Comparison of ENCODE assay signal across 11 mouse cellular contexts in genomic region chr19:46562581-46563515, GRCm38 (mm10). TPM values are rescaled to one million over a fixed set of nuclear protein-coding genes. Genes with fewer than 3 reads are reported as not detected.
DNase-seq lines count a peak whose midpoint lies in the region; ATAC-seq and TF ChIP-seq lines count a peak whose summit lies in the region.
"Had no signal": no experiment of that assay in that cellular context is flagged by ENCODE, and none has a peak within 500 bp of the region (broad histone marks: within the 10 kb centered on the region; RNA-seq: fewer than 3 reads in every experiment).

No protein-coding gene starts in this region.

- intact Hi-C loops in heart, postnatal 25 days (cut with DNase I) = loop anchor here (5.0 kb wide), 1 partner anchor 166 kb away; the partner anchor contains the start of genes Actr1a and Sufu

- 44% methylated on average over 14 of the region's 14 CpGs for WGBS in heart, postnatal 0 days

- H3K4me2 ChIP-seq in heart, postnatal 0 days (ENCODE audit: low read depth, low read length) = peak overlapping the region; percentile 14; the same call in 1 of the 2 replicates
- H3K4me2 ChIP-seq: lung, embryonic 14.5 days had no signal

- ATAC-seq in heart, postnatal 0 days (ENCODE audit: insufficient read depth, low read depth) = peak; percentile 59
- ATAC-seq: midbrain, embryonic 16.5 days had no signal

- H3K36me3 ChIP-seq in heart, postnatal 0 days (replicated peaks; ENCODE audit: control insufficient read depth, insufficient read depth, low read length) = no peaks in the 10 kb centered on the region; the same call in 1 of the 2 replicates

- H3K27me3 ChIP-seq in heart, postnatal 0 days (ENCODE audit: control insufficient read depth, insufficient read depth, low read length) = no peaks in the 10 kb centered on the region

- no peak overlapping the region for H3K9ac ChIP-seq in heart, postnatal 0 days (replicated peaks; ENCODE audit: low read depth, low read length)
- H3K9ac ChIP-seq: lung, embryonic 14.5 days had no signal

- H3K4me3 ChIP-seq in heart, postnatal 0 days (ENCODE audit: low read depth, low read length) = no peak overlapping the region

- no peaks in the 10 kb centered on the region for H3K9me3 ChIP-seq in heart, postnatal 0 days (replicated peaks; ENCODE audit: control insufficient read depth, low read length)

- peak overlapping the region; percentile 66 for H3K27ac ChIP-seq in heart, postnatal 0 days (ENCODE audit: low read depth)
- H3K27ac ChIP-seq: kidney, postnatal 0 days had no signal

- peaks cover 4% of the 10 kb centered on the region; the same call in 1 of the 2 replicates for H3K4me1 ChIP-seq in heart, postnatal 0 days (ENCODE audit: control insufficient read depth, insufficient read depth)

- DNase-seq in heart, adult 11 months = peak; percentile 96
- no peak for DNase-seq in heart, postnatal 25 days (ENCODE audit: low spot score)
- peak; percentile 57 for DNase-seq in cerebellum, adult 11 months
- peak; percentile 63 to 80 for DNase-seq in gastrocnemius, adult 8-10 months (ENCODE audit: low spot score in 2 of 2)
- peak; percentile 26 for DNase-seq in heart, postnatal 0 days (ENCODE audit: low spot score)
- no peak for DNase-seq in thymus, postnatal 36 days
- DNase-seq in layer of hippocampus, adult 9-10 months (ENCODE audit: low spot score) = no peak
- DNase-seq in embryo, embryonic 9.5 days (ENCODE audit: extremely low spot score) = no peak

- no peak for TF ChIP-seq CTCF in heart, postnatal 0 days (IDR thresholded peaks at IDR 0.05; ENCODE audit: low read depth)

- no peak for TF ChIP-seq EP300 in heart, postnatal 0 days (IDR thresholded peaks at IDR 0.05; ENCODE audit: low read depth)

RNA-seq across cellular contexts. Expression of gene Arl3, which starts 10.2 kb away (rescaled TPM):
- 10 to 100 TPM; 33.2 to 37.0 TPM for total RNA-seq in heart, postnatal 25 days (2021)
- total RNA-seq in gastrocnemius, adult 8-10 months (2022) = 10 to 100 TPM; 51.1 to 76.4 (median 62.8) TPM
- total RNA-seq in heart, postnatal 0 days (2014; rRNA removed; ENCODE audit: low replicate concordance) = 37.2 and 38.2 TPM in 2 replicates
- 79.5 and 80.6 TPM in 2 replicates for polyA plus RNA-seq in heart, postnatal 0 days (2015; fragmentation: Nextera tagmentation; extraction: Ambion mirVana)

RNA-seq across cellular contexts. Expression of gene Sfxn2, which starts 10.3 kb away (rescaled TPM):
- total RNA-seq in heart, postnatal 25 days (2021) = 1 to 10 TPM; 3.1 to 4.2 TPM
- total RNA-seq in gastrocnemius, adult 8-10 months (2022) = 1 to 10 TPM; 1.6 to 3.0 (median 2.8) TPM
- total RNA-seq in heart, postnatal 0 days (2014; rRNA removed; ENCODE audit: low replicate concordance) = 4.2 and 5.9 TPM in 2 replicates
- polyA plus RNA-seq in heart, postnatal 0 days (2015; fragmentation: Nextera tagmentation; extraction: Ambion mirVana) = 4.6 and 5.1 TPM in 2 replicates

RNA-seq across cellular contexts. Expression of gene Wbp1l, which starts 36.0 kb away (rescaled TPM):
- 10 to 100 TPM; 48.5 to 54.4 TPM for total RNA-seq in heart, postnatal 25 days (2021)
- 100 to 1,000 TPM in 1 of 4 experiments, 10 to 100 TPM in 3; 56.9 to 103 (median 59.7) TPM for total RNA-seq in gastrocnemius, adult 8-10 months (2022)
- 72.8 and 89.7 TPM in 2 replicates for total RNA-seq in heart, postnatal 0 days (2014; rRNA removed; ENCODE audit: low replicate concordance)
- polyA plus RNA-seq in heart, postnatal 0 days (2015; fragmentation: Nextera tagmentation; extraction: Ambion mirVana) = 34.4 and 36.4 TPM in 2 replicates

Comparison
In these comparisons a context has a peak if more than half of its experiments do, and no peak if none do; other contexts are left out.
1. DNase-seq: peak in heart, adult 11 months (single experiment), cerebellum, adult 11 months (single experiment), gastrocnemius, adult 8-10 months (2 of 2) and heart, postnatal 0 days (single experiment); none in heart, postnatal 25 days (single experiment), thymus, postnatal 36 days (0 of 2), layer of hippocampus, adult 9-10 months (single experiment) and embryo, embryonic 9.5 days (single experiment).